ENCODE assay signal across 15 mouse cellular contexts in the genomic region with DNA sequence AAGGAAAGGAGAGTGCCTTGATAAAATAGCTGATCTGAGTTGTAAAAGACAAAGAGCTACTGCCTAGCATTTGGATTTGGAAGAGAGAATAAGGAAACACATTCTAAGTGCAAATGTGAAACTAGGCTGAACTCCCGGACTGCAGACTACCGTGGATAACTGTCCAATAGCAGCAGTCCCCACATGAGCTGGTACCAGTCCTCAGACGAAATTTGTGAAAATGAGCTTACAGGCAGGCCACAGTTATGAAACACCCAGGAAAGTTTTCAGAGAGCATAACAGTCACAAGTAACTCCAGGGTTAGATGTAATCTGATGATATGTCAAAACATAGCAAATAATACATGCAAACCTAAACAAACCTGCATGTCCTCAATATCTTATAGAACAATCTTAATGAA.
"Had no signal": no experiment of that assay in that cellular context is flagged by ENCODE, and none has a peak within 500 bp of the region (broad histone marks: within the 10 kb centered on the region; RNA-seq: fewer than 3 reads in every experiment).

No protein-coding gene starts in this region.

- H3K9me3 ChIP-seq: kidney, embryonic 15.5 days; limb, embryonic 15.5 days; liver, embryonic 12.5 days; lung, embryonic 15.5 days; midbrain, embryonic 13.5 days; neural tube, embryonic 13.5 days; stomach, embryonic 15.5 days had no signal

- H3K9ac ChIP-seq: kidney, embryonic 15.5 days; limb, embryonic 15.5 days; liver, embryonic 12.5 days; lung, embryonic 15.5 days; midbrain, embryonic 13.5 days; neural tube, embryonic 13.5 days; stomach, embryonic 15.5 days had no signal

- H3K4me1 ChIP-seq: kidney, embryonic 15.5 days; limb, embryonic 15.5 days; liver, embryonic 12.5 days; midbrain, embryonic 13.5 days; neural tube, embryonic 13.5 days; stomach, embryonic 15.5 days had no signal

- H3K4me3 ChIP-seq: kidney, embryonic 15.5 days; limb, embryonic 15.5 days; liver, embryonic 12.5 days; lung, embryonic 15.5 days; midbrain, embryonic 13.5 days; neural tube, embryonic 13.5 days; stomach, embryonic 15.5 days had no signal

- DNase-seq: kidney, adult 11 months; kidney, postnatal 36 days; layer of hippocampus, adult 9-11 months; layer of hippocampus, postnatal 36 days; retina, postnatal 1 day; right cerebral cortex, postnatal 14 days; thymus, adult 2 months; thymus, postnatal 25 days had no signal

- H3K27me3 ChIP-seq: kidney, embryonic 15.5 days; limb, embryonic 15.5 days; liver, embryonic 12.5 days; lung, embryonic 15.5 days; midbrain, embryonic 13.5 days; neural tube, embryonic 13.5 days; stomach, embryonic 15.5 days had no signal

- H3K27ac ChIP-seq: kidney, embryonic 15.5 days; limb, embryonic 15.5 days; liver, embryonic 12.5 days; lung, embryonic 15.5 days; midbrain, embryonic 13.5 days; neural tube, embryonic 13.5 days; stomach, embryonic 15.5 days had no signal

- ATAC-seq: liver, embryonic 12.5 days; midbrain, embryonic 13.5 days had no signal

- H3K4me2 ChIP-seq: kidney, embryonic 15.5 days; limb, embryonic 15.5 days; liver, embryonic 12.5 days; lung, embryonic 15.5 days; midbrain, embryonic 13.5 days; neural tube, embryonic 13.5 days; stomach, embryonic 15.5 days had no signal

- H3K36me3 ChIP-seq: kidney, embryonic 15.5 days; limb, embryonic 15.5 days; liver, embryonic 12.5 days; lung, embryonic 15.5 days; midbrain, embryonic 13.5 days; neural tube, embryonic 13.5 days; stomach, embryonic 15.5 days had no signal
